Mouse (Mus musculus) limb, embryonic 13.5 days (tissue): ENCODE data around the gene Naa40. TPM values are rescaled to one million over a fixed set of nuclear protein-coding genes. Genes with fewer than 3 reads are reported as not detected.

Source experiments
- ATAC-seq: fragments of 200-750 bp; cut with Nextera tagmentation; 2 replicates; pipeline ENCODE4 v1.8.0; 2017; ENCODE audit warnings: low read depth, moderate number of reproducible peaks, moderate TSS enrichment; ENCODE audit not compliant: low FRiP score
- H3K27ac ChIP-seq: fragments of 300-500 bp; sonication (generic); 2 replicates; pipeline ENCODE4 v1.5.1; 2015; ENCODE audit warnings: inconsistent platforms, mild to moderate bottlenecking, moderate library complexity
- H3K27me3 ChIP-seq: fragments of 300-500 bp; sonication (generic); 2 replicates; pipeline ENCODE4 v1.6.1; 2015; ENCODE audit warnings: mild to moderate bottlenecking, inconsistent platforms
- H3K36me3 ChIP-seq: fragments of 300-500 bp; sonication (generic); 2 replicates; pipeline ENCODE4 v1.6.1; 2015; ENCODE audit warnings: inconsistent platforms, mild to moderate bottlenecking, moderate library complexity
- H3K4me1 ChIP-seq: fragments of 300-500 bp; sonication (generic); 2 replicates; pipeline ENCODE4 v1.6.1; 2015; ENCODE audit warnings: inconsistent platforms
- H3K4me2 ChIP-seq: fragments of 300-500 bp; sonication (generic); replicated peaks from 2 replicates; pipeline ENCODE4 v1.6.1; 2015; ENCODE audit warnings: inconsistent platforms, mild to moderate bottlenecking, moderate library complexity
- H3K4me3 ChIP-seq: fragments of 300-500 bp; sonication (generic); 2 replicates; pipeline ENCODE4 v1.5.1; 2015; ENCODE audit warnings: moderate library complexity, mild to moderate bottlenecking, inconsistent platforms
- H3K9ac ChIP-seq: fragments of 300-500 bp; sonication (generic); 2 replicates; pipeline ENCODE4 v1.6.1; 2015; ENCODE audit warnings: mild to moderate bottlenecking, inconsistent platforms
- H3K9me3 ChIP-seq: fragments of 300-500 bp; sonication (generic); 2 replicates; pipeline ENCODE4 v1.6.1; 2016; ENCODE audit warnings: inconsistent platforms
- WGBS: fragments of 180-500 bp; shearing (Covaris S2); methylation state at CpG from one replicate; pipeline ENCODE4 v1.1.7; 2015; 5-methylcytosine and 5-hydroxymethylcytosine counted together
- polyA plus RNA-seq: library from polyadenylated mRNA; unstranded; fragments of >200 nt; fragmentation: Nextera tagmentation; extraction: Ambion mirVana; gene quantifications from 2 replicates; pipeline ENCODE4 v1.2.1, GENCODE M21; 2015

Gene Naa40
- polyA plus RNA-seq, 1 experiment from 2014 or later = 60.1 TPM

DNA sequence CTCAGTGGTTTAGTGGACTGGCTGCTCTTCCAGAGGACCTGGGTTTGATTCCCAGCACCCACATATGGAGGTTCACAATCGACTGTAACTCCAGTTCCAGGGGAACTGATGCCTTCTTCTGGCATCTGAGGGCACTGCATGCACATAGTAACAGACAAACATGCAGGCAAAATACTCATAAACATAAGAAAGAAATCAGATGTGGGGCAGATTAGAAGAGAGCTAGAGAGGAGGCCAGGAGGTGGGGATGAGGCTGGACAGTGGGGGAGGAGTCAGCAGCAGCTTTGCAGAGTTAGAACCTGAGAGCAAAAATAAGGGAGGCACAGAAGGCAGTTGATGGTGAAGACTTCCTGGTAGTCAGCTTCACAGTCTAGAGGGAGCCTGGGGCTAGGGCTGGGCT, 21.6 kb upstream of the Naa40 start:
- peaks cover 8% of the 10 kb centered on the region; the same call in 1 of the 2 replicates for H3K9me3 ChIP-seq
- WGBS = 91% methylated on average over 1 of the region's 1 CpGs
- no peak overlapping the region for H3K4me3 ChIP-seq
- peaks cover 38% of the 10 kb centered on the region for H3K4me1 ChIP-seq
- no peaks in the 10 kb centered on the region for H3K36me3 ChIP-seq
- no peak overlapping the region for H3K27ac ChIP-seq
- H3K9ac ChIP-seq = no peak overlapping the region
- no peak overlapping the region for H3K4me2 ChIP-seq
- no peaks in the 10 kb centered on the region for H3K27me3 ChIP-seq
- ATAC-seq = no peak

DNA sequence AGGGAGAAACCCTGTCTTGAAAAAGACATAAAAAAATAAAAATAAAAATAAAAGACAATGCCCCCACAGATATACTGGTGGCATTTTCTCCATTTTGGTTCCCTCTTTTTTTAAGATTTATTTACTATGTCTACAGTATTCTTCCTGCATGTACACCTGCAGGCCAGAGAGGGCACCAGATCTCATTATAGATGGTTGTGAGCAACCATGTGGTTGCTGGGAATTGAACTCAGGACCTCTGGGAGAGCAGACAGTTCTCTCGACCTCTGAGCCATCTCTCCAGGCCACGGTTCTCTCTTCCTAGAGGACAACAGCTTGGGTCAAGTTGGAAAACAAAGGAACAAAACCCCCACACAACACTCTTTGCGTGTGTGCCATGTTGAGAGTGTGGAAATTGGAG, 21.0 kb upstream of the Naa40 start:
- no peak for ATAC-seq
- no peak overlapping the region for H3K4me2 ChIP-seq
- peaks cover 31% of the 10 kb centered on the region for H3K4me1 ChIP-seq
- WGBS = 89% methylated on average over 3 of the region's 3 CpGs
- peaks cover 8% of the 10 kb centered on the region; the same call in 1 of the 2 replicates for H3K9me3 ChIP-seq
- H3K9ac ChIP-seq = no peak overlapping the region
- no peak overlapping the region for H3K4me3 ChIP-seq
- H3K36me3 ChIP-seq = no peaks in the 10 kb centered on the region
- no peak overlapping the region for H3K27ac ChIP-seq
- no peaks in the 10 kb centered on the region for H3K27me3 ChIP-seq

DNA sequence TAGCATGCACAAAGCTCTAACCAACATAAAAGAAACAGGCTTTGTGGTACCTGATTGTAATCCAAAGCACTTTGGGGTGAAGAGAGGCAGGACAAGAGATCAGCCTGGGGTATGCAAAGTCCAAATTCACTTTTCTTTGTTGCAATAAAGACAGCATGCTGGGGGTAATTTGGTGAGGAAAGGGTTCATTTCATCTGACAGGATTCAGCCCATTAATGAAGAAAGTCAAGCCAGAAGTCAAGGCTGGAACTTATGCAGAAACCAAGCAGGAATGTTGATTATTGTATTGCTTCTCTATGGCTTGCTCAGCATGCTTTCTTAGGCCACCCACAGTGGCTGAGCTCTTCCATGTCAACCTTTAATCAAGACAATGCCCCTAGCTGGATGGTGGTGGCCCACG, 20.5 kb upstream of the Naa40 start:
- H3K9ac ChIP-seq = no peak overlapping the region
- H3K36me3 ChIP-seq = no peaks in the 10 kb centered on the region
- H3K4me3 ChIP-seq = no peak overlapping the region
- H3K9me3 ChIP-seq = peaks cover 8% of the 10 kb centered on the region; the same call in 1 of the 2 replicates
- no peak for ATAC-seq
- H3K27me3 ChIP-seq = no peaks in the 10 kb centered on the region
- H3K27ac ChIP-seq = no peak overlapping the region
- H3K4me2 ChIP-seq = no peak overlapping the region
- H3K4me1 ChIP-seq = peaks cover 26% of the 10 kb centered on the region
- whole genome bisulfite sequencing = 90% methylated on average over 1 of the region's 1 CpGs

DNA sequence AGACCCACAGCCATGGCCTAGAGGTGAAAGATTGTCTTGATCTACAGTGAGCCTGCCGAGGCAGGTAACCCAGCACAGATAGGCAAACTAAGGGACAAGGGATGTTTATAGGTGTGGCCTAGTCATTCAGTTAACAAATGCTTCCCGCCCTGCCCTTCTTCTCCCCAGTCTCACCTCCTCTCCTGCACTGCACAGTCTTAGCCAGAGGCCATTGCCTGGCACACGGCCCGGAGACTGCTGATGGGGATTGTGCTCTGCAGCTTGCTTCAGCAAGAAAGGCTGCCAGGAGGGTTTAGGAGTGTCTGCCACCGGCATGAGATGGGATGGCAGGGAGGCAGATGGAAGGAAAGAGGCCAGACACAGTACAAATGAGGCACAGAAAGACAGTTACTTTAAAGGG, 16.9 kb upstream of the Naa40 start:
- H3K9me3 ChIP-seq = peaks cover 8% of the 10 kb centered on the region; the same call in 1 of the 2 replicates
- no peaks in the 10 kb centered on the region for H3K27me3 ChIP-seq
- no peak overlapping the region for H3K4me2 ChIP-seq
- no peak for ATAC-seq
- H3K9ac ChIP-seq = no peak overlapping the region
- no peak overlapping the region for H3K27ac ChIP-seq
- 74% methylated on average over 5 of the region's 5 CpGs for WGBS
- no peaks in the 10 kb centered on the region for H3K36me3 ChIP-seq
- no peak overlapping the region for H3K4me3 ChIP-seq
- no peaks in the 10 kb centered on the region for H3K4me1 ChIP-seq

DNA sequence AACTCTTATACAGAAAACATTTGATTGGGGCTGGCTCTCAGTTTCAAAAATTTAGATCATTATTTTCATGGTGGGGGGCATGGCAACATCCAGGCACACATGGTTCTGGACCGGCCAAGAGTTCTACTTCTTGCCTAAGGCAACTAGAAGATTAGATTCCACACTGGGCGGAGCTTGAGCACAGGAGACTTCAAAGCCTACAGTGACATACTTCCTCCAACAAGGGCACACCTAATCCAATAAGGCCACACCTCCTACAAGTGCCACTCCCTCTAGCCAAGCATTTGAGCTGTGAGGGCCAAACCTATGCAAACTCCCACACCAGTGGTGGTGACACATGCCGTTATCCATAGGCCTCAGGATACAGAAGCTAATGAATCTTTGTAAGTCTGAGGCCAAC, 5.0 kb upstream of the Naa40 start:
- Histone ChIP-seq H3K4me2 (no peak overlapping the region), H3K4me1 (peaks cover 4% of the 10 kb centered on the region), H3K36me3 (no peaks in the 10 kb centered on the region), H3K27me3 (no peaks in the 10 kb centered on the region), H3K27ac (no peak overlapping the region), H3K9me3 (no peaks in the 10 kb centered on the region), H3K4me3 (no peak overlapping the region), H3K9ac (no peak overlapping the region)
- no peak for ATAC-seq
- 67% methylated on average over 3 of the region's 3 CpGs for WGBS

DNA sequence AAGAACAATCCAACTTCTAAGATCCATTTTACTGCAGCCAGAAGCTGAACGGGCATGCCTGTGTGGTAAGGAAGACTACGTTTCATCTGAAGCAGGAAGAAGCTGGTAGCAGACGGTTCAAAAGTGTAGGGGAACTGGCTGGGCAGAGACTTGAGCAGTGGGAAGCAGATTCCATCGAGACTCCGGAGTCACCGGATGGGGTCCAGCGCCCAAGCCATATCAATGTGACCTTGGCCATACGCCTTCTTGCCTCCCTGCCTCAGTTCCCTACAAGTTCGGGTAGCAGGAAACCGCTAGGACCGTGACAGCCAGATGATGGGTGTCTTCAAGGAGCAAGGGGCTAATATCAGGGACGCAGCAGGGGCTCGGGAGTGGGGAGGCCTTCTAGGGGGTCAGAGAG, 692 bp downstream of the Naa40 start:
- H3K4me2 ChIP-seq = peak overlapping the region; percentile 94
- WGBS = 2% methylated on average over 13 of the region's 13 CpGs
- no peaks in the 10 kb centered on the region for H3K27me3 ChIP-seq
- peak overlapping the region; percentile 73 for H3K4me3 ChIP-seq
- H3K9me3 ChIP-seq = no peaks in the 10 kb centered on the region
- H3K27ac ChIP-seq = peak overlapping the region; percentile 73; the same call in 1 of the 2 replicates
- no peak for ATAC-seq
- peaks cover 17% of the 10 kb centered on the region for H3K36me3 ChIP-seq
- peak overlapping the region; percentile 86 for H3K9ac ChIP-seq
- H3K4me1 ChIP-seq = peaks cover 26% of the 10 kb centered on the region

DNA sequence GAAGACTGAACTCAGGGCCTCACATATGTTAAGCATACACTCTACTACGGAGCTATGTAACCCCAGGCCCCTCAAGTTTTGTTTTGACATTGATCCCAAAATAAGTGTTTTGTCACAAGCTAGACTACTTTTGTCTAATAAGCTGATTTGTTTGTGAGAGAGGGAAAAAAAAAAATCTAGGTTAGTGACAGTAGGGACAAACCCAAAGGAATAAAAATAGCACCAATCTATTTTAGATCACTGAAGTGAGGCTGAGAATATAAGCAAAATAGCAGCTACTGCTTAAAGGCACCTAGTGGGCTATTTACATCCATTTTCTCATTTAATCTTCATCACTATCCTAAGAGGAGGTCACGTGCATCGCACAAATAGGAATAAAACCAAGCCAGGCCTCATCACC, 1.4 kb downstream of the Naa40 start:
- Histone ChIP-seq H3K9ac (peak overlapping the region; percentile 86), H3K36me3 (peaks cover 17% of the 10 kb centered on the region), H3K4me1 (peaks cover 26% of the 10 kb centered on the region), H3K4me3 (peak overlapping the region; percentile 73), H3K27me3 (no peaks in the 10 kb centered on the region), H3K9me3 (no peaks in the 10 kb centered on the region), H3K27ac (no peak overlapping the region; the same call in 1 of the 2 replicates), H3K4me2 (peak overlapping the region; percentile 94)
- ATAC-seq = no peak
- 84% methylated on average over 3 of the region's 3 CpGs for WGBS

DNA sequence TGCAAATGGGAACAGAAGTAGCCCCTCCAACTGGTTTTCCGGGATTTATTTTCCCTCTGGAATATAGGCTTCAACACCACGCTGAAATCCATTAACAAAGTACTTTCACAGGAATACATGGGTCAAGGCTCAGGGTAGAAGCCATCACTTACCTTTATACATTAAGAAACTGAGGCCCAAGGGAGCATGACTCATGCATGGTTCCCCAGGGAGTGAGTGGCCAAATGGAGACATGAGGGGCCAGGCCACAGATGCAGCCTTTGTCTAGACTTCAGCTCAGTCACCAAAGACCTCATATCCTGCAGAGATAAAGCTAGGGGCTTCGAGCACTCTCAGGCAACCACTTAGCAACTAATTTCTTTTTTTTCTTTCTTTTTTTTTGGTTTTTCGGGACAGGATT, 4.2 kb downstream of the Naa40 start:
- H3K4me2 ChIP-seq = no peak overlapping the region
- no peaks in the 10 kb centered on the region for H3K9me3 ChIP-seq
- no peak overlapping the region for H3K4me3 ChIP-seq
- H3K27me3 ChIP-seq = no peaks in the 10 kb centered on the region
- peaks cover 26% of the 10 kb centered on the region for H3K4me1 ChIP-seq
- WGBS = 89% methylated on average over 4 of the region's 4 CpGs
- ATAC-seq = no peak
- H3K9ac ChIP-seq = no peak overlapping the region
- no peak overlapping the region for H3K27ac ChIP-seq
- peaks cover 42% of the 10 kb centered on the region for H3K36me3 ChIP-seq

DNA sequence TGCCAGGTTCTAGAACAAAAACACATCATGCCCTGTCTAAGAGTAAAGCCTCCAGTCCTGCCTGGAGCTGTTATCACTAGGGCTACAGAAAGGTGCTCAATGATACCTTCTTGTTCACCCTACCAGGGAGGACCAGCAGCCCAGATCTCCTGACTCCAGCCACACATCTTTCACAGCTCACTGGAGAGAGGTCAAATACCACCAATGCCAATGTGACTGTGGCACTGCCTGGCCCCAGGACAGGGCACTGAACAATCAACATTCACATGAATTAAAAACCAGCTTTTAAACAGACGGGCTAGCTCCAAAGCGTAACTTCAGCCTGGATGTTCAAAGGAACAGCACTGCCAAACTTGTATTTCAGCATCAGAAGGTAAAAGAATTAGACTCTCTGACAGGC, 5.0 kb downstream of the Naa40 start:
- 92% methylated on average over 2 of the region's 2 CpGs for WGBS
- ATAC-seq = no peak

DNA sequence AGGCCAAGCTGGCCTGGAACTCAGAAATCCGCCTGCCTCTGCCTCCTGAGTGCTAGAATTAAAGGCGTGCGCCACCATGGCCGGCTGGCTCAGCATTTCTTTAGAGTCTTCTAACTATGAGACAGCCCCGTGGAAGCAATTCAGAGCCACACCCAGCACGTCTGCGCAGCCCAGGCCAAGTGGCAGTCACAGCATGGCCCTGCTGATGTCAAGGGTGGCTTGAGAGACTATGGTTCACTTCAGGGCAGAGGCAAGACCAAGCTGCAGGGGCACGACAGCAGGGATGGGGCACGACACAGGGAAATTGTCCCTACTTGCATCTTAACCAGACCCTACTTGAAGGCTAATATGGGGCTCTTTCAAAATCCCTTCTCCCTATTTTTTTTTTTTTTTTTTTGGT, 5.5 kb downstream of the Naa40 start:
- Histone ChIP-seq H3K4me1 (peaks cover 21% of the 10 kb centered on the region), H3K4me3 (no peak overlapping the region), H3K9ac (no peak overlapping the region), H3K27ac (no peak overlapping the region), H3K9me3 (no peaks in the 10 kb centered on the region), H3K36me3 (peaks cover 55% of the 10 kb centered on the region), H3K4me2 (no peak overlapping the region), H3K27me3 (no peaks in the 10 kb centered on the region)
- 90% methylated on average over 9 of the region's 9 CpGs for WGBS
- ATAC-seq = no peak

More for the DNA sequence above, 5.0 kb downstream of the Naa40 start:
- H3K4me1 ChIP-seq = peaks cover 21% of the 10 kb centered on the region
- H3K4me2 ChIP-seq = no peak overlapping the region
- no peak overlapping the region for H3K4me3 ChIP-seq
- H3K9me3 ChIP-seq = no peaks in the 10 kb centered on the region
- H3K36me3 ChIP-seq = peaks cover 49% of the 10 kb centered on the region
- no peak overlapping the region for H3K27ac ChIP-seq
- no peak overlapping the region for H3K9ac ChIP-seq
- no peaks in the 10 kb centered on the region for H3K27me3 ChIP-seq

DNA sequence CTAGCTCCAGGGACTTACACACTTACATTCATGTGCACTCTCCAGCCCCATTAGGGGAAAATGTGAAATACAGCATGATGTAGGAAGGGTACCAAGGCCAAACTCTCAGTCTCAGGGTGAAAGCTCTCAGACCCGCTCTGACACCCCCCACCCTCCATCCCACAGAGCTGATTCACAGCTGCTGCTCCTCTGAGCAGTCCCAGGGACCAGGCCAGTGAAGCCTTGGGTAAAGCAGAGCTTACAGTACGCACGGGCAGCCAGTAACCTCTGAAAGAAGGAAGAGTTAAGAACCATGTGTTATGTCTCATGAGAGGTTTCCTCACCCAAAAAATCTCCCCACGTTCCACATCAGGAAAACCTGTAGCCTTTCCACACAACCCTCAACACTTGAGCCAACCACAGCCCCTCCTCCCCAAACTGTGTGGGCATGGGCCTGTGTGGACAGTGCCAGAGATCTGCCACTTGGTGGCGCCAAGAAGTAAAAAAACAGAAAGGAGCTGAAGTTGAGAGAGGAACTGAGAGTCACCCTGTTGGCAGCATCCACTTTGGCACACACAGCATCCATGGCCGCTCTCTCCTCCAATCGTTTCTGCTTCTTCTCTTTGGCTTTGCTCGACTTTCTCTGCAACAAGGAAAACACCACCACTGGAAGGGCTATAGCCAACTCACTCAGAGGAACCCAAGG, 6.3 kb downstream of the Naa40 start:
- ATAC-seq = peak; percentile 68; the same call in 1 of the 2 replicates
- no peaks in the 10 kb centered on the region for H3K27me3 ChIP-seq
- peaks cover 63% of the 10 kb centered on the region for H3K36me3 ChIP-seq
- H3K4me1 ChIP-seq = peaks cover 14% of the 10 kb centered on the region
- no peak overlapping the region for H3K9ac ChIP-seq
- no peaks in the 10 kb centered on the region for H3K9me3 ChIP-seq
- no peak overlapping the region for H3K4me2 ChIP-seq
- 61% methylated on average over 8 of the region's 8 CpGs for WGBS
- no peak overlapping the region for H3K27ac ChIP-seq
- H3K4me3 ChIP-seq = no peak overlapping the region

DNA sequence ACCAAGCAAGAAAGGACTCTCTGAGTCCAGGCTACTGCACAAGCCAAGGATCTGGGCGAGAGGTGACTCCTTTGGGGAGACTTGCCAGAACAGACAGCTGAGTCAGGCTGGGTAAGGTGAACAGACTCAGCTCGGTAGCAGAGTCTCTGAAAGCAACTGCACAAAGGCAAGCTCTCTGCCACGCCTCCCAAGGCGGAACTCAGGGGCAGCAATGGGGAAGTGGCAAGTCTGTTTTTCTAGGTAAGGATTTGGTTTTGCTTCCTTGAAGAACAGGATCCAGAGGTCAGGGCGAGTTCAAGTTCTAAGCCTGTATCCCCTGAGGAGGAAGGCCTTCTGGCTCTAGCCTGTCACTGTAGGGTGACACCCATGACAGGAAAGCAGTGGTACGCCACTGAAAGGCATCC, 14.5 kb downstream of the Naa40 start:
- WGBS = 79% methylated on average over 6 of the region's 6 CpGs

More for the DNA sequence above, 14.5 kb downstream of the Naa40 start:
- no peaks in the 10 kb centered on the region for H3K9me3 ChIP-seq
- H3K27me3 ChIP-seq = no peaks in the 10 kb centered on the region
- peaks cover 63% of the 10 kb centered on the region for H3K36me3 ChIP-seq
- H3K27ac ChIP-seq = no peak overlapping the region
- no peak for ATAC-seq
- no peak overlapping the region for H3K4me2 ChIP-seq
- no peaks in the 10 kb centered on the region for H3K4me1 ChIP-seq
- no peak overlapping the region for H3K9ac ChIP-seq
- H3K4me3 ChIP-seq = no peak overlapping the region
